Mouse (Mus musculus) kidney, postnatal 4 days (tissue): ENCODE measurements around the gene Iqsec1.

Source experiments
- DNase-seq, 2 experiments: peaks; one replicate each; pipeline ENCODE4 v3.0.0; 2021; ENCODE audit warnings: mixed read lengths in 2 of 2

Gene Iqsec1

DNA sequence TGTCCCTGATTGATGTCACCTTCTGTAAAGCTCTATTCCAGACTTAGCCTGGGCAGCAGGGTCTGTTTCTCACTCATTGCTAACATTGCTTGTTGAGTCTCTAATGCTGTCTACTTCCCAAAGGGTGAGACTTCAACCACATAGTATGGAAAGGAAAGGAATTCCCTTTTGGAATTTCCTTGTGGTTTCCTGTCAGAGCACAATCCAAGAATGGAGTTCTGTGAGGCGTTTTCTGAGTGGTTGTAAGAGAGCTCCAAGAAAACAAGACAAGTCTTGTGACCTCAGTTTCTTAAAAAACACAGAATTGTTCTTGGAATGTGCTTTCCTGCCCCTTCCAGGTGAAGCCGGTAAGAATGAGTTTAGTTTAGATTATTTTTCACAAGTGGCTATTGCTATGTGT is 37.5 kb downstream of the Iqsec1 start:
- DNase-seq: no peak

- DNase-seq: no peak
These were observed 40.4 kb downstream of the Iqsec1 start for GRCm38 (mm10) chr6:90948097-90948496.

GRCm38 (mm10) chr6:90945560-90946230 is 42.8 kb downstream of the Iqsec1 start:
- DNase-seq: peak; percentile 67 to 74

- DNase-seq: peak in 1 of 2 experiments; percentile 16
These were observed 47.2 kb downstream of the Iqsec1 start for GRCm38 (mm10) chr6:90941257-90941656.

GRCm38 (mm10) chr6:90933656-90934055 is 54.8 kb downstream of the Iqsec1 start:
- DNase-seq: no peak

DNA sequence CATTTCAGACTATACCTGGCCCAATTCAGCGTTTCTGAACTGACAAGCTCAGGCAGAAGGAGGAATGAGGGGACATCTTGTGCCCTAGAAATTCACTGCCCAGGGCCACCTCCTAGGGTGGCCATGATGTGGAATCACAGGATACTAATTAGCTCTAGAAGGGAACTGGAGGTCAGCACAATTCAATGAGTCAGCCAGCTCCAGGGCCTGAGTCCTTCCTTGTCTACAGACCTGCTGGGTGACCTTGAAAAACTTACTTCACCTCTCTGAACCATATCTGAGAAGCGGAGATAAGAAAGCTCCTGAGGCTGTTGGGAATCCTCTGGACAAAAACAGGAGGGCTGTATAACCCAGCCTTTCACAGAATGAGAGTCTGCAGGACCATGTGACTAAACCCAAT is 59.7 kb downstream of the Iqsec1 start:
- DNase-seq: no peak

DNA sequence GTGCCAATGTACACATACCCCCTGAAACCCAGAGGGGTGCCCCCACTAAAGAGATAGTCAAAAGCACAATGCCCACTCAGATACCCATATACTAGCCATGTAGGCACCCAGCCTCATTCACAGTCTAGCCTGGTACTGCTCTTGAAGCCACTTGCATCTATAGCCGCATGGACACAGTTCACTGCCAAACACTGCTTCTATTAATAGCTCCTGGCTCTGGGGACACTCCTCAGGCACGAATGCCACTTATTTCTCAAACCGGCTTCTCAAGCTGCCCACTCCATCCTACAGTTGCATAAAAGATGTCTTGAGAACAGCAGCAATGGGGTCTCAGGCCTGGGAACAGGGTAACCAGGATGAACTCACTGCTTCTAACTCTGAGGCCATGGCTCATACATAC is 63.0 kb downstream of the Iqsec1 start:
- DNase-seq: no peak

- DNase-seq: no peak
These were observed 63.7 kb downstream of the Iqsec1 start for GRCm38 (mm10) chr6:90924796-90925195.

- no peak for DNase-seq
These were observed 64.1 kb downstream of the Iqsec1 start for GRCm38 (mm10) chr6:90924379-90924778.

DNA sequence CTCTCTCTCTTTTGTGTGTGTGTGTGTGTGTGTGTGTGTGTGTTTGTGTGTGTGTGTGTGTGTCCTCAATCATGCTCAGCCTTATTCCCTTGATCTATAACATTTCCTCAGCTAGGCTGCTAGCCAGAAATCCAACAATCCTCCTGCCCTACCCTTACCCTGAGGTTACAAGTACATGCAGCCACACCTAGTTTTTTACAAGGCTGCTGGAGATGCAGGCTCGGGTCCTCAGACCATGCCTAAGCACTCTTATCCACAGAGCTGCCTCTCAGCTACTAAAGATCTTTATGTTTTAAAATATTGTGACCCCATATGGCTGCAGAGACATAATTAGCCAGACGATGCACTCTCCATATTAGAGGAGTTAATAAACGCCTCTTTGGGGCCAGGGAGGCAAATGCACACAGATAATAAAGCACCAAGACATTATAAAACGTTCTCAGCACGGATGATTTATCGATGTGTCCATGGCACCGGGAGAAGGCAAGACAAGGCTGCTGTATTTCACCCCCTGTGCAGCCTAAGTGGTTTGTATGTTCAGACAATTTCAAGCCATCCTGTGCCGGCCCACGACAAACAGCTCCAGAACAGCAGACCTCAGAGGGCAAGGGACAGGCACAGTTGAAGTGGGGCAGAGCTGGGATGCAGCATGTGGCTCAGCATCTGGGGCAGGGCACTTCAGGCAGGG is 67.1 kb downstream of the Iqsec1 start:
- DNase-seq: no peak

- peak; percentile 16 to 31 for DNase-seq
These were observed 67.8 kb downstream of the Iqsec1 start for GRCm38 (mm10) chr6:90920510-90921220.

- DNase-seq: peak in 1 of 2 experiments; percentile 16
These were observed 68.7 kb downstream of the Iqsec1 start for GRCm38 (mm10) chr6:90919636-90920420.

DNA sequence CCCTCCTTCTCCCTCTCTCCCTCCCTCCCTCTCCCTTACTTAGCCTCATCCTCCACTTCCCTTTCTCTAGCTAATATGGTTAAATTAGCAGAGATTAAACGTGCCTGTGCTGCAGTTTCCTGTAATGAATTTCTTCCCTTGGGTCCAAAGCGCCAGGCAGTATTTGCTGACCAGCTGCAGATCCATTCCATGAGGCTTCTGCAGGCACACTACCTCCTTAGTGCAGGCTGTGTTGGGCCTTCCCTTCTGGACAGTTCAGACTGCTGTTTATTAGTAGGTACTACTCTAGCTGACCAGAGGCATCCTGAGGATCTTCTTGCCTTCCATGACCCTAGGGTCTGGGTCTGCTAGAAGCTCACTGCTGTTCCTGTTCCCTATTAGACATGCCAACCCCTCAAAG is 72.9 kb downstream of the Iqsec1 start:
- DNase-seq: no peak

- DNase-seq: no peak
These were observed 74.7 kb downstream of the Iqsec1 start for GRCm38 (mm10) chr6:90913771-90914170.

GRCm38 (mm10) chr6:90912768-90913167 is 75.7 kb downstream of the Iqsec1 start:
- no peak for DNase-seq

- DNase-seq: no peak
These were observed 84.3 kb downstream of the Iqsec1 start for GRCm38 (mm10) chr6:90904143-90904542.

GRCm38 (mm10) chr6:90900302-90900701 is 88.2 kb downstream of the Iqsec1 start:
- no peak for DNase-seq

DNA sequence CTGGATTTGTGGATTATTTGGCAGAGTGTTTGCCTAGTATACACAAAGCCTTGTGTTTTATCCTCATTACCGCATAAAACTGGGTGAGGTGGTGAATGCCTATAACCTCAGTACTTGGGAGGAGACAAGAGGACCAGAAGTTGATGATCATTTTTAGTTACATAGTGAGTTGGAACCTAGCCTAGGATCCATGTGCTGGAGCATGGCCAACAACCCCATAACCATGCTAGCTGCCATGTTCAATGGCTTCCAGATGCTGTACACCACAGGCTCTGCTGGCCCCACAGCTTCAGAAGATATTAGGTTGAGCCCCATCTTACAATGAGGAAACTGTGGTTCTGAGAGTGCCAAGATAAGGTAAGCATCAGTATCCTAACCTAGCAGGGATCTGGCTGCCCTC is 89.2 kb downstream of the Iqsec1 start:
- DNase-seq: no peak

GRCm38 (mm10) chr6:90898107-90898506 is 90.4 kb downstream of the Iqsec1 start:
- DNase-seq: no peak

DNA sequence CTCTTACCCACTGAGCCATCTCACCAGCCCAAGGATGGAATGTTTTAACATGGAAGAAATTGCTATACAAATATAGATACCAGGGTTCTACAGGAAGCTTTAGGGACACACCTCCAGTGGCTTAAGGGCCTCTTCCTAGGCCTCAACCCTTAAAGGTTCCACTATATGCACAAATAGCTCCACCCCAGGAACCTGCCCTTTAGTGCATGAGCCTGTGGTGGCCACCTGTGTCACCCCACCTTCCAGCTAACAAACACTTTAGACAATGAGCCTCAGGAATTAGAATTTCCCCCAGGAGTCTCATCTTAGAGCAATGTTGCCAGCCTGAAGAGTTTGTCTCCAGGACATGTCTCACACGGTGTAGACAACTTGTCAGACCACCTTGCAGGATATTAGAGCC is 96.1 kb downstream of the Iqsec1 start:
- DNase-seq: no peak

DNA sequence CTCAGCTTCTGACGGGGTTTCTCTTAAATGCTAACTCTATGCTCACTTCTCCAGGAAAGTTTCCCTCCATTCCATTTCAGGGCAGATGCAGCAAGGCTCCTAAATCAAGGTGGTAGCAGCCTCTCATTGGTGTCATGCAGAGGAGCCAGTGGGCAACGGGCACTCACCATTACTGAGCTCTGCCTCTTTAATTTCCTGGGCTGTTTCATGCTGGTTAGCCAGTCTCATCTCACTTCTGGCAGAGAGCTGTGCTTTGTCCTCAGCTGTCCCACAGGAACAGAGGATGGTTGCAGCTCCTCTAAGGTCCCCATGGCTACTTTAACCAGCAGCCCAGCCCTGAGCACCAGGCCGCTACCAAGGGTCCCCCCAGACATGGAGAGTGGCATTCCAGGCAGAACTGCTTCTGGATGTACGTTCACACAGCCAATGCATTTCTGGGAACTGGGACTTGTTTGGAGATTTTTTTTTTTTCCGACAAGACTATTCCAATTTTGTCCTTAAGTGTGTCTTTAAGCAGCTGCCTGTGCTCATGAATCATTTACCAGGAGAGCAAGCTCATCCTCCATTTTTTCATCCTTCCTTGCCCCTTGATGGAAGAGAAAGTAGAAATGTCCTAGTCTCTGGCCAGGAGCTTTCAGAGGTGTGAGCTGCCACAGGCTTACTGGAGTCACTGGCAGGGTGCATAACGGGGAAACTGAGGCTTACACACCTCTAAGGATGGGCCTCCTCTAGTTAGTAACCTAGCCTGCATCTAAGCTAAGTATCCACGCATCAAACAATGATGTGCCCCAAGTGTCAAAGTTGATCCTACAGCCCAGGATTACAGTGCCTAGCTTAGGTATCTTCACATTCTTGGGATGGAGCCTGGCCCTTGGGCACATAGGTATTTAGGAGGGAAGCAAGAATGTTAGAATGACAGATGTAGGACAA is 98.9 kb downstream of the Iqsec1 start:
- no peak for DNase-seq
